Mouse (Mus musculus): ENCODE results near the gene 0610040J01Rik. TPM values are rescaled to one million over a fixed set of nuclear protein-coding genes. Genes with fewer than 3 reads are reported as not detected.

Gene 0610040J01Rik
- total and polyA plus RNA-seq, 3 experiments: not detected

GRCm38 (mm10) chr5:63768220-63768619 is 43.9 kb upstream of the 0610040J01Rik start:
- Histone ChIP-seq H3K9ac (ENCODE audit: control insufficient read depth, low read depth, low read length, poor library complexity, severe bottlenecking) (no peak overlapping the region), H3K79me2 (ENCODE audit: control insufficient read depth, insufficient read depth, low read length, poor library complexity) (no peaks in the 10 kb centered on the region), H3K9me3 (replicated peaks; ENCODE audit: insufficient read depth, low read length) (no peaks in the 10 kb centered on the region), H3K27me3 (ENCODE audit: control insufficient read depth in 1 of 2, insufficient read depth in 2 of 2, low read length in 2 of 2) (no peaks in the 10 kb centered on the region), H3K27ac (ENCODE audit: control insufficient read depth, low read depth, low read length) (no peak overlapping the region), H3K4me3 (ENCODE audit: control insufficient read depth in 1 of 2, insufficient read depth in 1 of 2, low read depth in 2 of 2, low read length in 2 of 2) (no peak overlapping the region), H3K4me1 (ENCODE audit: control insufficient read depth in 1 of 2, insufficient read depth in 2 of 2, low read length in 2 of 2) (no peaks in the 10 kb centered on the region), H3K36me3 (ENCODE audit: control insufficient read depth in 1 of 2, insufficient read depth in 2 of 2, low read length in 2 of 2) (no peaks in the 10 kb centered on the region)
- TF ChIP-seq POLR2A (IDR thresholded peaks at IDR 0.05; ENCODE audit: control insufficient read depth in 1 of 2, insufficient read depth in 1 of 2, low read depth in 1 of 2, low read length in 2 of 2, poor library complexity in 1 of 2) (no peak), MAZ (IDR thresholded peaks at IDR 0.05; ENCODE audit: low read depth, low read length) (no peak), UBTF (IDR thresholded peaks at IDR 0.05; ENCODE audit: borderline replicate concordance, insufficient read depth, low read depth, low read length) (no peak), ZKSCAN1 (IDR thresholded peaks at IDR 0.05; ENCODE audit: low read depth, low read length) (no peak), NELFE (IDR thresholded peaks at IDR 0.05; ENCODE audit: low read depth, low read length) (no peak), CTCF (IDR thresholded peaks at IDR 0.05 in 2 of 3, conservative IDR thresholded peaks at IDR 0.05 in 1 of 3; ENCODE audit: control insufficient read depth in 1 of 3, insufficient read depth in 1 of 3, low read depth in 2 of 3, low read length in 3 of 3, poor library complexity in 1 of 3, severe bottlenecking in 1 of 3) (no peak), NRF1 (IDR thresholded peaks at IDR 0.05; ENCODE audit: insufficient read depth, low read depth, low read length, poor library complexity, severe bottlenecking) (no peak), TAL1 (IDR thresholded peaks at IDR 0.05; ENCODE audit: low read length) (no peak), USF1 (IDR thresholded peaks at IDR 0.05; ENCODE audit: low read depth, low read length) (no peak), RCOR1 (IDR thresholded peaks at IDR 0.05; ENCODE audit: low read depth, low read length) (no peak), MEF2A (IDR thresholded peaks at IDR 0.05; ENCODE audit: extremely low read depth, insufficient replicate concordance, low read depth, low read length, poor library complexity, severe bottlenecking) (no peak), POLR2AphosphoS2 (IDR thresholded peaks at IDR 0.05; ENCODE audit: low read length) (no peak), KAT2A (conservative IDR thresholded peaks at IDR 0.05; ENCODE audit: low read depth, low read length) (no peak)
- DNase-seq (ENCODE audit: low read depth, low spot score): no peak

GRCm38 (mm10) chr5:63772971-63773370 is 39.2 kb upstream of the 0610040J01Rik start:
- Histone ChIP-seq H3K27ac (ENCODE audit: control insufficient read depth, low read depth, low read length) (no peak overlapping the region), H3K4me1 (ENCODE audit: control insufficient read depth in 1 of 2, insufficient read depth in 2 of 2, low read length in 2 of 2) (no peaks in the 10 kb centered on the region), H3K36me3 (ENCODE audit: control insufficient read depth in 1 of 2, insufficient read depth in 2 of 2, low read length in 2 of 2) (no peaks in the 10 kb centered on the region), H3K27me3 (ENCODE audit: control insufficient read depth in 1 of 2, insufficient read depth in 2 of 2, low read length in 2 of 2) (no peaks in the 10 kb centered on the region), H3K79me2 (ENCODE audit: control insufficient read depth, insufficient read depth, low read length, poor library complexity) (no peaks in the 10 kb centered on the region), H3K9ac (ENCODE audit: control insufficient read depth, low read depth, low read length, poor library complexity, severe bottlenecking) (no peak overlapping the region), H3K9me3 (replicated peaks; ENCODE audit: insufficient read depth, low read length) (no peaks in the 10 kb centered on the region), H3K4me3 (ENCODE audit: control insufficient read depth in 1 of 2, insufficient read depth in 1 of 2, low read depth in 2 of 2, low read length in 2 of 2) (no peak overlapping the region)
- TF ChIP-seq UBTF (IDR thresholded peaks at IDR 0.05; ENCODE audit: borderline replicate concordance, insufficient read depth, low read depth, low read length) (no peak), MYC (IDR thresholded peaks at IDR 0.05; ENCODE audit: low read depth, low read length) (no peak)
- DNase-seq (ENCODE audit: low read depth, low spot score): no peak

- Histone ChIP-seq H3K36me3 (ENCODE audit: control insufficient read depth in 1 of 2, insufficient read depth in 2 of 2, low read length in 2 of 2) (no peaks in the 10 kb centered on the region), H3K79me2 (ENCODE audit: control insufficient read depth, insufficient read depth, low read length, poor library complexity) (no peaks in the 10 kb centered on the region), H3K27ac (ENCODE audit: control insufficient read depth, low read depth, low read length) (no peak overlapping the region), H3K27me3 (ENCODE audit: control insufficient read depth in 1 of 2, insufficient read depth in 2 of 2, low read length in 2 of 2) (no peaks in the 10 kb centered on the region), H3K9ac (ENCODE audit: control insufficient read depth, low read depth, low read length, poor library complexity, severe bottlenecking) (no peak overlapping the region), H3K4me1 (ENCODE audit: control insufficient read depth in 1 of 2, insufficient read depth in 2 of 2, low read length in 2 of 2) (no peaks in the 10 kb centered on the region), H3K4me3 (ENCODE audit: control insufficient read depth in 1 of 2, insufficient read depth in 1 of 2, low read depth in 2 of 2, low read length in 2 of 2) (no peak overlapping the region), H3K9me3 (replicated peaks; ENCODE audit: insufficient read depth, low read length) (no peaks in the 10 kb centered on the region)
- no peak for DNase-seq (ENCODE audit: low read depth, low spot score)
- TF ChIP-seq ETS1 (IDR thresholded peaks at IDR 0.05; ENCODE audit: low read depth, low read length) (no peak), HCFC1 (IDR thresholded peaks at IDR 0.05; ENCODE audit: low read depth, low read length) (no peak), NRF1 (IDR thresholded peaks at IDR 0.05; ENCODE audit: insufficient read depth, low read depth, low read length, poor library complexity, severe bottlenecking) (no peak), MYC (IDR thresholded peaks at IDR 0.05; ENCODE audit: low read depth, low read length) (no peak), ELF1 (IDR thresholded peaks at IDR 0.05; ENCODE audit: low read depth, low read length) (no peak), ZKSCAN1 (IDR thresholded peaks at IDR 0.05; ENCODE audit: low read depth, low read length) (no peak), MAX (IDR thresholded peaks at IDR 0.05; ENCODE audit: low read length) (no peak), JUND (IDR thresholded peaks at IDR 0.05; ENCODE audit: low read depth, low read length) (no peak), NELFE (IDR thresholded peaks at IDR 0.05; ENCODE audit: low read depth, low read length) (no peak), SMC3 (IDR thresholded peaks at IDR 0.05; ENCODE audit: low read depth, low read length) (no peak), BHLHE40 (IDR thresholded peaks at IDR 0.05; ENCODE audit: borderline replicate concordance, low read depth, low read length) (no peak), EP300 (IDR thresholded peaks at IDR 0.05; ENCODE audit: low read depth in 1 of 2, low read length in 2 of 2) (no peak), CTCF (IDR thresholded peaks at IDR 0.05 in 2 of 3, conservative IDR thresholded peaks at IDR 0.05 in 1 of 3; ENCODE audit: control insufficient read depth in 1 of 3, insufficient read depth in 1 of 3, low read depth in 2 of 3, low read length in 3 of 3, poor library complexity in 1 of 3, severe bottlenecking in 1 of 3) (no peak), KAT2A (conservative IDR thresholded peaks at IDR 0.05; ENCODE audit: low read depth, low read length) (no peak), MAFK (IDR thresholded peaks at IDR 0.05; ENCODE audit: borderline replicate concordance, low read depth, low read length) (no peak), TCF12 (IDR thresholded peaks at IDR 0.05; ENCODE audit: low read depth, low read length) (no peak), UBTF (IDR thresholded peaks at IDR 0.05; ENCODE audit: borderline replicate concordance, insufficient read depth, low read depth, low read length) (no peak)
Measured at GRCm38 (mm10) chr5:63773603-63774002, 38.6 kb upstream of the 0610040J01Rik start.

All from MEL (cell line).